Mouse (Mus musculus): ENCODE data around the gene Prex1.

DNA sequence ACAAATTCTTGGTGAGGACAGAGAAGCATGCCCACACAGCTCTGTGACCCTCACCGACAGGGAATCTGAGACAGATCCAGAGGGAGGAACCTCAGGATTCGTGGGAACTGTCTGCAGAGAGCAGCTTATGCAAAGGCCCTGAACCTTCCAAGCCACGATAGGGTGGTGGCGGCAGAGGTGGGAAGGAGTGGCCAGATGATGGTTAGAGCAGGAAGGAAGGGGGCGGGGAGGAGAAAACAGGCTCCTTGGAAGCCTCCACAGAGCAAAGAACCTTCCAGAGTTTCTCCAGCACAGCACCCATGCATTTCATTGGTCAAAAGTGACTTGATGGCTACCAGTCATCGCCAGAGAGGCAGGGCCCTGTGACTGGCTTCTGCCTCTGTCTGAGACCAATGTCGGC is 151.9 kb downstream of the Prex1 start:
- TF ChIP-seq GATA1 (IDR thresholded peaks at IDR 0.05; ENCODE audit: low read length): no peak
- no peak for TF ChIP-seq TAL1 (IDR thresholded peaks at IDR 0.05; ENCODE audit: low read length)

Measured in erythroblast, embryonic 14.5 days (primary cell).